Mouse (Mus musculus) central nervous system, embryonic 11.5 days (tissue): ENCODE results near the gene Eppin. TPM values are rescaled to one million over a fixed set of nuclear protein-coding genes. Genes with fewer than 3 reads are reported as not detected.

Experiments used
- polyA plus RNA-seq: library from polyadenylated mRNA; depleted of rRNA; stranded (reverse); fragments of >200 nt; gene quantifications from 2 replicates; pipeline ENCODE4 v1.2.3, GENCODE M21; 2012; rRNA removed

The Eppin gene
- polyA plus RNA-seq, result 0.09 TPM in 1 of 2 replicates, not detected in the other

GRCm38 (mm10) chr2:164593494-164593893, at the start of gene Eppin:
Gene Eppin (minus strand): TSS chr2:164593594.

GRCm38 (mm10) chr2:164638696-164639095, 45.3 kb upstream of the Eppin start, which contains the start of gene Wfdc16:
Gene Wfdc16 (minus strand): TSS chr2:164638796.

GRCm38 (mm10) chr2:164613471-164613870, 20.1 kb upstream of the Eppin start, which contains the start of the genes Wfdc6b and Wfdc8:
Gene Wfdc6b (plus strand): TSS chr2:164613522.
Gene Wfdc8 (minus strand): TSS chr2:164613626.

GRCm38 (mm10) chr2:164585025-164585725, 8.2 kb downstream of the Eppin start, which contains the start of gene Wfdc6a:
Gene Wfdc6a (minus strand): TSS chr2:164585447.

GRCm38 (mm10) chr2:164573359-164573758, 20.0 kb downstream of the Eppin start, which contains the start of gene Spint3:
Gene Spint3 (minus strand): TSS chr2:164573459.

GRCm38 (mm10) chr2:164562391-164563188, 30.8 kb downstream of the Eppin start, which contains the start of gene Wfdc2:
Gene Wfdc2 (plus strand): TSS chr2:164562413.

Other genes starting within 250 kb of the Eppin start
- gene Slpi, start 204.5 kb downstream of the Eppin start, polyA plus RNA-seq, result 0.68 and 1.5 TPM in 2 replicates
- 0.07 and 0.17 TPM in 2 replicates for gene Rbpjl, start 190.5 kb downstream of the Eppin start, polyA plus RNA-seq
- gene Matn4, start 188.4 kb downstream of the Eppin start, polyA plus RNA-seq, result 2.9 and 14.2 TPM in 2 replicates
- gene Sdc4, start 149.7 kb downstream of the Eppin start, polyA plus RNA-seq, result 7.6 and 10.2 TPM in 2 replicates
- 38.9 and 39.1 TPM in 2 replicates for gene Sys1, start 136.6 kb downstream of the Eppin start, polyA plus RNA-seq
- 6.1 and 9.4 TPM in 2 replicates for gene Gm20458, start 132.6 kb downstream of the Eppin start, polyA plus RNA-seq
- gene Trp53tg5, start 119.9 kb downstream of the Eppin start, polyA plus RNA-seq, result not detected in 2 replicates
- gene Dbndd2, start 107.5 kb downstream of the Eppin start, polyA plus RNA-seq, result 3.9 and 4.5 TPM in 2 replicates
- 46.1 and 59.7 TPM in 2 replicates for gene Pigt, start 96.1 kb downstream of the Eppin start, polyA plus RNA-seq
- 20.7 and 21.6 TPM in 2 replicates for gene Wfdc2, start 31.2 kb downstream of the Eppin start, polyA plus RNA-seq
- gene Spint3, start 20.1 kb downstream of the Eppin start, polyA plus RNA-seq, result not detected in 2 replicates
- gene Wfdc6a, start 8.1 kb downstream of the Eppin start, polyA plus RNA-seq, result 0.06 TPM in 1 of 2 replicates, not detected in the other
- not detected in 2 replicates for gene Wfdc6b, start 19.9 kb upstream of the Eppin start, polyA plus RNA-seq
- not detected in 2 replicates for gene Wfdc8, start 20.0 kb upstream of the Eppin start, polyA plus RNA-seq
- not detected in 2 replicates for gene Wfdc16, start 45.2 kb upstream of the Eppin start, polyA plus RNA-seq
- gene Wfdc10, start 62.5 kb upstream of the Eppin start, polyA plus RNA-seq, result 0.30 and 0.42 TPM in 2 replicates
- not detected in 2 replicates for gene Wfdc9, start 63.0 kb upstream of the Eppin start, polyA plus RNA-seq
- not detected in 2 replicates for gene Wfdc11, start 80.5 kb upstream of the Eppin start, polyA plus RNA-seq
- gene Wfdc13, start 91.5 kb upstream of the Eppin start, polyA plus RNA-seq, result 0.06 and 0.20 TPM in 2 replicates
- gene Spint4, start 104.9 kb upstream of the Eppin start, polyA plus RNA-seq, result not detected in 2 replicates
- not detected in 2 replicates for gene Spint5, start 121.7 kb upstream of the Eppin start, polyA plus RNA-seq
- 0.35 and 0.89 TPM in 2 replicates for gene Wfdc3, start 152.3 kb upstream of the Eppin start, polyA plus RNA-seq
- gene Dnttip1, start 152.4 kb upstream of the Eppin start, polyA plus RNA-seq, result 62.3 and 91.0 TPM in 2 replicates
- 340 and 341 TPM in 2 replicates for gene Ube2c, start 176.3 kb upstream of the Eppin start, polyA plus RNA-seq
- gene Tnnc2, start 186.4 kb upstream of the Eppin start, polyA plus RNA-seq, result 1.6 and 29.6 TPM in 2 replicates
- gene Snx21, start 192.2 kb upstream of the Eppin start, polyA plus RNA-seq, result 9.0 and 10.5 TPM in 2 replicates
- 19.5 and 26.6 TPM in 2 replicates for gene Acot8, start 211.3 kb upstream of the Eppin start, polyA plus RNA-seq
- 4.5 and 6.2 TPM in 2 replicates for gene Zswim3, start 211.5 kb upstream of the Eppin start, polyA plus RNA-seq
- gene Zswim1, start 229.1 kb upstream of the Eppin start, polyA plus RNA-seq, result 6.0 and 9.0 TPM in 2 replicates
- gene Spata25, start 234.9 kb upstream of the Eppin start, polyA plus RNA-seq, result 0.35 TPM in 1 of 2 replicates, not detected in the other
- gene Ctsa, start 239.3 kb upstream of the Eppin start, polyA plus RNA-seq, result 69.6 and 100 TPM in 2 replicates
- 5.9 and 6.0 TPM in 2 replicates for gene Neurl2, start 239.9 kb upstream of the Eppin start, polyA plus RNA-seq